Mouse (Mus musculus) limb, embryonic 14.5 days (tissue): Measurements from ENCODE around the gene Trim11. TPM values are rescaled to one million over a fixed set of nuclear protein-coding genes. Genes with fewer than 3 reads are reported as not detected.
A peak's percentile ranks its signal among the peaks of the same experiment; 100 is the strongest.

ENCODE experiments used
- ATAC-seq: fragments of 200-750 bp; cut with Nextera tagmentation; 2 replicates; pipeline ENCODE4 v1.8.0; 2017; ENCODE audit warnings: low read depth, moderate number of reproducible peaks, moderate TSS enrichment; ENCODE audit not compliant: low FRiP score
- DNase-seq: peaks from one replicate; pipeline ENCODE4 v3.0.0-alpha.2; 2015; ENCODE audit warnings: low spot score
- H3K27ac ChIP-seq: fragments of 300-500 bp; sonication (generic); replicated peaks from 2 replicates; pipeline ENCODE4 v1.5.1; 2014; ENCODE audit warnings: low read depth, mild to moderate bottlenecking, low read length, moderate library complexity, mixed read lengths
- H3K27me3 ChIP-seq: fragments of 300-500 bp; sonication (generic); 2 replicates; pipeline ENCODE4 v1.6.1; 2014; ENCODE audit warnings: low read length, mixed read lengths; ENCODE audit not compliant: control insufficient read depth, insufficient read depth
- H3K36me3 ChIP-seq: fragments of 300-500 bp; sonication (generic); 2 replicates; pipeline ENCODE4 v1.6.1; 2014; ENCODE audit warnings: mild to moderate bottlenecking, low read length, moderate library complexity, mixed read lengths; ENCODE audit not compliant: control insufficient read depth, insufficient read depth
- H3K4me1 ChIP-seq: fragments of 300-500 bp; sonication (generic); 2 replicates; pipeline ENCODE4 v1.6.1; 2014; ENCODE audit warnings: antibody characterized with exemption, low read length, mixed read lengths; ENCODE audit not compliant: control insufficient read depth, insufficient read depth
- H3K4me2 ChIP-seq: fragments of 300-500 bp; sonication (generic); replicated peaks from 2 replicates; pipeline ENCODE4 v1.6.1; 2014; ENCODE audit warnings: low read depth, mild to moderate bottlenecking, low read length, moderate library complexity; ENCODE audit not compliant: severe bottlenecking
- H3K4me3 ChIP-seq: fragments of 300-500 bp; sonication (generic); replicated peaks from 2 replicates; pipeline ENCODE4 v1.5.1; 2014; ENCODE audit warnings: low read length
- H3K9ac ChIP-seq: fragments of 300-500 bp; sonication (generic); 2 replicates; pipeline ENCODE4 v1.6.1; 2014; ENCODE audit warnings: mild to moderate bottlenecking, low read depth, low read length, moderate library complexity; ENCODE audit not compliant: severe bottlenecking
- H3K9me3 ChIP-seq: fragments of 300-500 bp; sonication (generic); 2 replicates; pipeline ENCODE4 v1.6.1; 2016; ENCODE audit warnings: low read length; ENCODE audit not compliant: control insufficient read depth
- POLR2A ChIP-seq: fragments of 200-500 bp; IDR thresholded peaks from 2 replicates; pipeline ENCODE4 v1.8.0; 2012; ENCODE audit warnings: inconsistent platforms, mild to moderate bottlenecking, moderate library complexity, borderline replicate concordance; ENCODE audit not compliant: insufficient read depth, insufficient read length; ENCODE audit errors: extremely low read depth
- WGBS: fragments of 180-500 bp; shearing (Covaris S2); extraction: QIAGEN DNeasy Blood & Tissue Kit; methylation state at CpG from one replicate; pipeline ENCODE4 v1.1.7; 2014; 5-methylcytosine and 5-hydroxymethylcytosine counted together
- polyA plus RNA-seq, 2 experiments: library from polyadenylated mRNA; depleted of rRNA in 1 of 2; stranded (reverse) in 1 of 2; unstranded in 1 of 2; fragments of >200 nt; fragmentation: Nextera tagmentation in 1 of 2; extraction: Ambion mirVana in 1 of 2; gene quantifications; 2 replicates each; pipeline versions ENCODE4 v1.2.1 to v1.2.3; 2012 to 2014

Gene Trim11
- polyA plus RNA-seq, 2 experiments: 21.4 to 29.7 TPM

GRCm38 (mm10) chr11:58957226-58957914 is 20.5 kb upstream of the Trim11 start:
- TF ChIP-seq POLR2A: no peak
- no peak overlapping the region for H3K9ac ChIP-seq
- DNase-seq (no peak), ATAC-seq (no peak)
- no peaks in the 10 kb centered on the region for H3K9me3 ChIP-seq
- H3K4me2 ChIP-seq: peak overlapping the region; percentile 75
- H3K36me3 ChIP-seq: peaks cover 9% of the 10 kb centered on the region
- H3K27me3 ChIP-seq: 0 out of 2 replicates have a peak, but pooled peaks cover 4% of the 10 kb centered on the region
- H3K4me1 ChIP-seq: peaks cover 20% of the 10 kb centered on the region; the same call in 1 of the 2 replicates
- peak overlapping the region; percentile 68; the same call in 1 of the 2 replicates for H3K4me3 ChIP-seq
- 88% methylated on average over 5 of the region's 5 CpGs for WGBS
- H3K27ac ChIP-seq: no peak overlapping the region

- no peak for TF ChIP-seq POLR2A
- Histone ChIP-seq H3K27ac (no peak overlapping the region), H3K27me3 (0 out of 2 replicates have a peak, but pooled peaks cover 4% of the 10 kb centered on the region), H3K36me3 (peaks cover 9% of the 10 kb centered on the region), H3K4me1 (peaks cover 20% of the 10 kb centered on the region; the same call in 1 of the 2 replicates), H3K9me3 (no peaks in the 10 kb centered on the region), H3K9ac (no peak overlapping the region), H3K4me3 (no peak overlapping the region), H3K4me2 (no peak overlapping the region)
- ATAC-seq (no peak), DNase-seq (no peak)
- WGBS: 82% methylated on average over 6 of the region's 6 CpGs
Measured at GRCm38 (mm10) chr11:58958536-58958935, 19.4 kb upstream of the Trim11 start.

GRCm38 (mm10) chr11:58959186-58959825 is 18.6 kb upstream of the Trim11 start:
- H3K4me1 ChIP-seq: peaks cover 20% of the 10 kb centered on the region; the same call in 1 of the 2 replicates
- 33% methylated on average over 15 of the region's 15 CpGs for WGBS
- 0 out of 2 replicates have a peak, but pooled peaks cover 4% of the 10 kb centered on the region for H3K27me3 ChIP-seq
- H3K27ac ChIP-seq: no peak overlapping the region
- 0 out of 2 replicates have a peak overlapping the region, but pooled peaks have one; percentile 34 for H3K9ac ChIP-seq
- TF ChIP-seq POLR2A: no peak
- H3K4me3 ChIP-seq: peak overlapping the region; percentile 44
- H3K9me3 ChIP-seq: no peaks in the 10 kb centered on the region
- ATAC-seq: no peak
- DNase-seq: no peak
- peak overlapping the region; percentile 86 for H3K4me2 ChIP-seq
- peaks cover 9% of the 10 kb centered on the region for H3K36me3 ChIP-seq

- TF ChIP-seq POLR2A: no peak
- Histone ChIP-seq H3K4me3 (peak overlapping the region; percentile 44), H3K36me3 (peaks cover 9% of the 10 kb centered on the region), H3K4me2 (peak overlapping the region; percentile 86), H3K27ac (no peak overlapping the region), H3K27me3 (0 out of 2 replicates have a peak, but pooled peaks cover 4% of the 10 kb centered on the region), H3K9me3 (no peaks in the 10 kb centered on the region), H3K4me1 (peaks cover 20% of the 10 kb centered on the region; the same call in 1 of the 2 replicates), H3K9ac (peak overlapping the region; percentile 34; the same call in 1 of the 2 replicates)
- 3% methylated on average over 40 of the region's 40 CpGs for WGBS
- DNase-seq: peak; percentile 84
- peak; percentile 85 for ATAC-seq
Measured at GRCm38 (mm10) chr11:58959921-58960465, 17.9 kb upstream of the Trim11 start.
